Mouse (Mus musculus) brain, embryonic 14.5 days (tissue): Measurements from ENCODE around the gene Gsk3a.

Experiments
- CTCF ChIP-seq: fragments of 200-500 bp; IDR thresholded peaks from 2 replicates; pipeline ENCODE4 v1.5.1; 2012; ENCODE audit warnings: inconsistent platforms, mild to moderate bottlenecking, moderate library complexity, borderline replicate concordance; ENCODE audit not compliant: insufficient read depth, insufficient read length; ENCODE audit errors: extremely low read depth
- POLR2A ChIP-seq: fragments of 200-500 bp; IDR thresholded peaks from 2 replicates; pipeline ENCODE4 v1.6.1; 2012; ENCODE audit warnings: mild to moderate bottlenecking, inconsistent platforms, borderline replicate concordance; ENCODE audit not compliant: poor library complexity, insufficient read depth, insufficient read length, severe bottlenecking; ENCODE audit errors: extremely low read depth

DNA sequence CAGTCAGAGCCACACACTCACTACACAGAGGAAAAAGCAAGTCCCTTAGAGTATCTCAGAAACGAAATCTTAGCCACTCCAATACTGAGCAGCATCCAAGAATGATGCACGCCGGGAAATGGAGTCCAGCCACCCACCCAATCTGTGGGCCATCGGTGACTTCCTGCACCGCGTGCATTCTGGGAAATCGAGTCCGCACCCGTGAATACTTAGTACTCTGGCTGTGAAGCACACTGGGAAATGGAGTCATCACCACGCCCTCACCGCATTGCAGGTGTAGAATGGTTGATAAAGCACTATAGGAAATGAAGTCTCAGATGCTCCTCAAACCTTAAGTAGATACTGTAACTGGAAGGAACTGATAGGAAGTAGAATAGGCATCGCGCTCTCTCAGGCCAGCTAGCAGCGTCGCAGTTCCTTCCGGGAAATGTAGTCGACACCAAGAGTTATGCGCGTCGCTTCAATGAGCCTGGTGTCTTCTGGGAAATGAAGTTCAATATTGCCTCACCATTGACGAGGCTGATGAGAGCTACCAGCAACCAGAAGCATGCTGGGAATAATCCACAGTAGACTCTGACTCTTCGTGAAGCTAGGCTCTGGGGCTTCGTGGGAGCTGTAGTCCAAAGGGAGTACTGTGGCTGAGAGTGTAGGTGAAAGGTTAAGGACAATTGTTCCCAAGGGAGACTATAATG lies 510 bp upstream of the Gsk3a start:
- TF ChIP-seq CTCF, result no peak
- TF ChIP-seq POLR2A, result no peak
